11 mouse cellular contexts compared by ENCODE assay signal in genomic region chr1:171006905-171007304, GRCm38 (mm10). TPM values are rescaled to one million over a fixed set of nuclear protein-coding genes. Genes with fewer than 3 reads are reported as not detected.
A peak's percentile ranks its signal among the peaks of the same experiment; 100 is the strongest.
DNase-seq lines count a peak whose midpoint lies in the region; ATAC-seq and TF ChIP-seq lines count a peak whose summit lies in the region.
"Had no signal": no experiment of that assay in that cellular context is flagged by ENCODE, and none has a peak within 500 bp of the region (broad histone marks: within the 10 kb centered on the region; RNA-seq: fewer than 3 reads in every experiment).

No protein-coding gene starts in this region.

- H3K4me2 ChIP-seq in lung, postnatal 0 days (replicated peaks; ENCODE audit: low read depth, low read length), result no peak overlapping the region

- no peaks in the 10 kb centered on the region for H3K9me3 ChIP-seq in lung, postnatal 0 days (ENCODE audit: low read length)

- H3K9ac ChIP-seq in lung, postnatal 0 days (replicated peaks; ENCODE audit: low read depth), result no peak overlapping the region

- ATAC-seq in lung, postnatal 0 days, result no peak

- TF ChIP-seq EP300 in lung, postnatal 0 days (IDR thresholded peaks at IDR 0.05), result no peak

- TF ChIP-seq CTCF in lung, postnatal 0 days (IDR thresholded peaks at IDR 0.05), result peak; percentile 43

- 83% methylated on average over 2 of the region's 2 CpGs for WGBS in lung, postnatal 0 days

- peak; percentile 15 for DNase-seq in adrenal gland, postnatal 10 days
- no peak for DNase-seq in adrenal gland, adult 18-20 months (ENCODE audit: low spot score in 2 of 2)
- no peak for DNase-seq in lung, postnatal 0 days (ENCODE audit: low spot score)
- no peak for DNase-seq in lung, postnatal 14 days
- peak; percentile 24 for DNase-seq in c-Kit-positive CD71-positive TER-119-positive erythroid progenitor cells, embryonic 14.5 days (ENCODE audit: low spot score)
- DNase-seq in splenic B cell, adult 2 months (ENCODE audit: low read depth, low spot score), result peak; percentile 64
- no peak for DNase-seq in T-cell, adult 2 months (ENCODE audit: low spot score)
- no peak for DNase-seq in frontal cortex, postnatal 14 days (ENCODE audit: low spot score in 2 of 2)
- DNase-seq: midbrain, embryonic 14.5 days had no signal

- no peak overlapping the region for H3K27ac ChIP-seq in lung, postnatal 0 days (ENCODE audit: low read length)

- H3K36me3 ChIP-seq in lung, postnatal 0 days (ENCODE audit: insufficient read depth, low read length), result no peaks in the 10 kb centered on the region
- no peaks in the 10 kb centered on the region for H3K36me3 ChIP-seq in splenic B cell, adult 2 months (ENCODE audit: control insufficient read depth, insufficient read depth, low read length, poor library complexity, severe bottlenecking)

- H3K27me3 ChIP-seq in lung, postnatal 0 days (replicated peaks; ENCODE audit: insufficient read depth, low read length), result no peaks in the 10 kb centered on the region
- H3K27me3 ChIP-seq in splenic B cell, adult 2 months (ENCODE audit: control insufficient read depth, insufficient read depth, low read length, poor library complexity, severe bottlenecking), result no peaks in the 10 kb centered on the region

- H3K4me1 ChIP-seq in lung, postnatal 0 days (ENCODE audit: insufficient read depth, low read depth, low read length), result no peaks in the 10 kb centered on the region

- H3K4me3 ChIP-seq in lung, postnatal 0 days (ENCODE audit: low read depth, low read length), result no peak overlapping the region

RNA-seq across cellular contexts. Expression of gene Fcgr4, which starts 11.8 kb away (rescaled TPM):
- total RNA-seq in adrenal gland, postnatal 10 days (2021), result 1 to 10 TPM in 1 of 2 experiments, under 1 TPM in 1; 0.85 to 1.2 TPM
- total RNA-seq in adrenal gland, adult 18-20 months (2021), result 10 to 100 TPM in 1 of 2 experiments, 1 to 10 TPM in 1; 5.8 to 13.0 TPM
- 3.3 and 4.0 TPM in 2 replicates for polyA plus RNA-seq in lung, postnatal 0 days (2015; fragmentation: Nextera tagmentation; extraction: Ambion mirVana)
- total RNA-seq: gastrocnemius, adult 8-10 months had no signal

RNA-seq across cellular contexts. Expression of gene Fcgr2b, which starts 30.6 kb away (rescaled TPM):
- 10 to 100 TPM; 12.4 to 22.3 TPM for total RNA-seq in adrenal gland, postnatal 10 days (2021)
- 10 to 100 TPM in 1 of 2 experiments, 1 to 10 TPM in 1; 7.0 to 15.6 TPM for total RNA-seq in adrenal gland, adult 18-20 months (2021)
- 6.9 and 9.2 TPM in 2 replicates for polyA plus RNA-seq in lung, postnatal 0 days (2015; fragmentation: Nextera tagmentation; extraction: Ambion mirVana)

RNA-seq across cellular contexts. Expression of gene Fcgr3, which starts 57.8 kb away (rescaled TPM):
- total RNA-seq in adrenal gland, postnatal 10 days (2021), result 10 to 100 TPM in 1 of 2 experiments, 1 to 10 TPM in 1; 9.8 to 10.4 TPM
- total RNA-seq in adrenal gland, adult 18-20 months (2021), result 10 to 100 TPM; 17.7 to 32.8 TPM
- 29.3 and 37.4 TPM in 2 replicates for polyA plus RNA-seq in lung, postnatal 0 days (2015; fragmentation: Nextera tagmentation; extraction: Ambion mirVana)
- polyA plus RNA-seq: C2C12 had no signal

Comparison
In these comparisons a context has a peak if more than half of its experiments do, and no peak if none do; other contexts are left out.
1. DNase-seq: peak in adrenal gland, postnatal 10 days (single experiment), c-Kit-positive CD71-positive TER-119-positive erythroid progenitor cells, embryonic 14.5 days (single experiment) and splenic B cell, adult 2 months (single experiment); none in adrenal gland, adult 18-20 months (0 of 2), lung, postnatal 0 days (single experiment), lung, postnatal 14 days (single experiment), T-cell, adult 2 months (single experiment) and frontal cortex, postnatal 14 days (0 of 2).